Mouse (Mus musculus) kidney, embryonic 16.5 days (tissue): Measurements from ENCODE around the gene Ric3. TPM values are rescaled to one million over a fixed set of nuclear protein-coding genes. Genes with fewer than 3 reads are reported as not detected.

Experiments used
- ATAC-seq: fragments of 200-750 bp; cut with Nextera tagmentation; 2 replicates; pipeline ENCODE4 v1.8.0; 2017; ENCODE audit warnings: moderate TSS enrichment; ENCODE audit not compliant: low FRiP score, low TSS enrichment
- H3K27ac ChIP-seq: fragments of 300-500 bp; sonication (generic); 2 replicates; pipeline ENCODE4 v1.5.1; 2014; ENCODE audit warnings: low read length
- H3K27me3 ChIP-seq: fragments of 300-500 bp; sonication (generic); 2 replicates; pipeline ENCODE4 v1.6.1; 2014; ENCODE audit warnings: low read length, control low read depth, mixed read lengths; ENCODE audit not compliant: insufficient read depth
- H3K36me3 ChIP-seq: fragments of 300-500 bp; sonication (generic); 2 replicates; pipeline ENCODE4 v1.6.1; 2014; ENCODE audit warnings: low read length, control low read depth, mixed read lengths; ENCODE audit not compliant: insufficient read depth
- H3K4me1 ChIP-seq: fragments of 300-500 bp; sonication (generic); 2 replicates; pipeline ENCODE4 v1.6.1; 2014; ENCODE audit warnings: low read length, control low read depth, mixed read lengths; ENCODE audit not compliant: insufficient read depth
- H3K4me2 ChIP-seq: fragments of 300-500 bp; sonication (generic); replicated peaks from 2 replicates; pipeline ENCODE4 v1.6.1; 2014; ENCODE audit warnings: low read depth, low read length
- H3K4me3 ChIP-seq: fragments of 300-500 bp; sonication (generic); 2 replicates; pipeline ENCODE4 v1.5.1; 2014; ENCODE audit warnings: mild to moderate bottlenecking, low read length
- H3K9ac ChIP-seq: fragments of 300-500 bp; sonication (generic); replicated peaks from 2 replicates; pipeline ENCODE4 v1.6.1; 2014; ENCODE audit warnings: low read length
- H3K9me3 ChIP-seq: fragments of 300-500 bp; sonication (generic); 2 replicates; pipeline ENCODE4 v1.6.1; 2016; ENCODE audit warnings: low read length, control low read depth
- WGBS: fragments of 180-500 bp; shearing (Covaris S2); extraction: QIAGEN DNeasy Blood & Tissue Kit; methylation state at CpG from one replicate; pipeline ENCODE4 v1.1.7; 2014; 5-methylcytosine and 5-hydroxymethylcytosine counted together
- polyA plus RNA-seq: library from polyadenylated mRNA; unstranded; fragments of >200 nt; fragmentation: Nextera tagmentation; extraction: Ambion mirVana; gene quantifications from 2 replicates; pipeline ENCODE4 v1.2.1, GENCODE M21; 2015

Gene Ric3
- polyA plus RNA-seq, 1 experiment from 2014 or later, result 0.79 TPM

- Histone ChIP-seq H3K9me3 (no peaks in the 10 kb centered on the region), H3K27ac (no peak overlapping the region)
- WGBS, result under 1% methylated on average over 71 of the region's 82 CpGs
Measured at GRCm38 (mm10) chr7:109010720-109011595, 72.2 kb downstream of the Ric3 start.

DNA sequence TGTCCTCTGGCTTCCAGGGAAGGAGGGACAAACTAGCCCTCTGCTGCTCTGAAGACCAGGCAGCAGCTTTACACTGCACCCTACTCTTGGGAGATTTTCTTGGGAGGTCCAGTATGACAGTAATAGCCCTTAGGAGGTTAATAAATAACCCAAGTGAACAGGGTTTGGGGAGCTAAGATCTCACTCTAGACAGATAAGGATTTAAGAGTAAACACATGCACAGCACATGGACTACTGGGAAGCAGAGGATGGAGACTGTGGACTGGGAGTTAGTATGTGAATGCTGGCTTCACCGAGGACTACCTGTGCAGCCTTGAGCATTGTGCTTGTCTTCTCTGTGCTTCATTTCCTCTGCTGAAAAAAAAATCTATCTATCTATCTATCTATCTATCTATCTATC, 73.9 kb downstream of the Ric3 start:
- H3K4me2 ChIP-seq, result no peak overlapping the region
- no peaks in the 10 kb centered on the region; the same call in 1 of the 2 replicates for H3K4me1 ChIP-seq
- ATAC-seq, result no peak
- no peak overlapping the region for H3K9ac ChIP-seq
- no peaks in the 10 kb centered on the region for H3K36me3 ChIP-seq
- no peaks in the 10 kb centered on the region for H3K9me3 ChIP-seq
- H3K27me3 ChIP-seq, result peaks cover 44% of the 10 kb centered on the region
- WGBS, result 86% methylated on average over 1 of the region's 1 CpGs
- no peak overlapping the region for H3K4me3 ChIP-seq
- no peak overlapping the region for H3K27ac ChIP-seq

More at GRCm38 (mm10) chr7:109010720-109011595, 72.2 kb downstream of the Ric3 start:
- peaks cover 44% of the 10 kb centered on the region for H3K27me3 ChIP-seq
- peak overlapping the region; percentile 97 for H3K4me2 ChIP-seq
- ATAC-seq, result peak; percentile 81
- H3K36me3 ChIP-seq, result no peaks in the 10 kb centered on the region
- peak overlapping the region; percentile 65 for H3K9ac ChIP-seq
- H3K4me3 ChIP-seq, result peak overlapping the region; percentile 66
- H3K4me1 ChIP-seq, result no peaks in the 10 kb centered on the region; the same call in 1 of the 2 replicates

GRCm38 (mm10) chr7:109003653-109004052, 79.5 kb downstream of the Ric3 start:
- H3K4me1 ChIP-seq, result no peaks in the 10 kb centered on the region
- no peak overlapping the region for H3K27ac ChIP-seq
- peaks cover 1% of the 10 kb centered on the region; the same call in 1 of the 2 replicates for H3K27me3 ChIP-seq
- no peak for ATAC-seq
- H3K9me3 ChIP-seq, result no peaks in the 10 kb centered on the region
- no peaks in the 10 kb centered on the region for H3K36me3 ChIP-seq
- no peak overlapping the region for H3K4me2 ChIP-seq
- 41% methylated on average over 3 of the region's 3 CpGs for WGBS
- H3K9ac ChIP-seq, result no peak overlapping the region
- no peak overlapping the region for H3K4me3 ChIP-seq

GRCm38 (mm10) chr7:109001971-109002370, 81.2 kb downstream of the Ric3 start:
- Histone ChIP-seq H3K27ac (no peak overlapping the region), H3K36me3 (no peaks in the 10 kb centered on the region), H3K4me3 (no peak overlapping the region), H3K9ac (no peak overlapping the region), H3K27me3 (no peaks in the 10 kb centered on the region), H3K4me2 (no peak overlapping the region), H3K9me3 (no peaks in the 10 kb centered on the region), H3K4me1 (no peaks in the 10 kb centered on the region)
- ATAC-seq, result no peak
- WGBS, result 76% methylated on average over 4 of the region's 4 CpGs

- Histone ChIP-seq H3K4me1 (no peaks in the 10 kb centered on the region), H3K9me3 (no peaks in the 10 kb centered on the region), H3K36me3 (no peaks in the 10 kb centered on the region), H3K4me3 (no peak overlapping the region), H3K27me3 (no peaks in the 10 kb centered on the region), H3K9ac (no peak overlapping the region), H3K4me2 (no peak overlapping the region), H3K27ac (no peak overlapping the region)
- ATAC-seq, result 0 out of 2 replicates have a peak, but pooled peaks have one; percentile 39
- WGBS, result 54% methylated on average over 4 of the region's 4 CpGs
Measured at GRCm38 (mm10) chr7:109000315-109000954, 82.7 kb downstream of the Ric3 start.

DNA sequence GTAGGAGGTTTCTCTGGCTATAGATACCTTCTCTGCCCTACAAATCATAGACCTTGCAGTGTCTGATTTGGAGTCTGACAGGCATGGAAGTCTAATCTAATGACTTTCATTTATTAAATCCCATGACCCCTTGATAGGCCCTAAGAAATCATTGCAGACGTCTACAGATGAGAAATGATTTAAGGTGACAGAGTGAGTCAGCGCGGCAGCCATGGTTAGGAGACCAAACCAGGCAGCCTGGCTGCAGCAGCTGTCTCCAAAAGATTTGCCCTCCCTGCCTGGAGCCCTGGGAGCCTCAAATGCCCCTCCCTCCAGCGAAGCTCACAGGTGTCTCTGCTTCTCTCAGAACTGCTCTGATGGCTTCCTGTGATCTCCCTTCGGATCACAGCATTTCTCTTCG, 87.0 kb downstream of the Ric3 start:
- Histone ChIP-seq H3K27ac (no peak overlapping the region), H3K4me1 (no peaks in the 10 kb centered on the region), H3K36me3 (no peaks in the 10 kb centered on the region), H3K9me3 (no peaks in the 10 kb centered on the region), H3K4me3 (no peak overlapping the region), H3K9ac (no peak overlapping the region), H3K4me2 (no peak overlapping the region), H3K27me3 (no peaks in the 10 kb centered on the region)
- WGBS, result 59% methylated on average over 6 of the region's 6 CpGs
- ATAC-seq, result no peak

DNA sequence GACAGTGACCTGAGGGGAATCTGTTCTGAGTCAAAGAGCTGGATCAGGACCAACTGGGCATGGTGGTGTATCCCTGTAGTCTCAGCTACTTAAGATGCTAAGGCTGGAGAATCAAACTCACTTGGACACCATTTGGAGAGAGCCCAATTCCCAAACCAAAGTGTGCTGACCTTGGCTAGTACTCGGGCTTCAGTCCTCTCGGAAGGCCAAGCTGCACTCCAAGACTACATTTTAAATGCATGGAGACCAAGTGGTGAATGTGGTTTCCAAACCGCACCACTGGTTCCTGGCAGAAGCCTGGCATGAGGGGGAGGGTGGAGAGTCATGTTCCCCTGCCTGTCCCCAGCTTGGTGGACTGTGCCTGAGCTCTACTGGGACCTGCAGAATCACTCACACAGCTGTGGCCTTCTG, 89.2 kb downstream of the Ric3 start:
- no peak overlapping the region for H3K4me3 ChIP-seq
- H3K9ac ChIP-seq, result no peak overlapping the region
- 94% methylated on average over 3 of the region's 3 CpGs for WGBS
- ATAC-seq, result no peak
- H3K27me3 ChIP-seq, result no peaks in the 10 kb centered on the region
- no peaks in the 10 kb centered on the region for H3K36me3 ChIP-seq
- no peak overlapping the region for H3K27ac ChIP-seq
- no peak overlapping the region for H3K4me2 ChIP-seq
- no peaks in the 10 kb centered on the region for H3K9me3 ChIP-seq
- no peaks in the 10 kb centered on the region for H3K4me1 ChIP-seq

DNA sequence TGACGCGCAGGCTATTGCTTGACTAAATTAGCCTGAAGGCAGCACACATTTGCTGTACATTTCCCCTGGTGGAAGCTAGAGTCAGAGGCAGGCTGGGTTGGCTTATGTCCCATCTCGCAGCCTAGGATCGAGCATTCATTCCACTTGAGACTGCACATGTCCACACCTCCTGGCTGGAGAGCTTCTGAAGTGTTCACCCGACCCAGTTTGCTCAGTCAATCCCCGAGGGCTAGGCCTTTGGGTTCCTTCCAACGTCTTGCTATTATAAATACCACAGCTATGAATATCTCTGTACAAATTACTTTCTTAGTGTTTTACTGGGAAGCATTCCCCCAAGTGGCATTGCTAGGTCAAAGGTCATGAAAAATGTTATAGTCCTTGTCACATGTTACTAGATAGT, 89.9 kb downstream of the Ric3 start:
- no peak overlapping the region for H3K9ac ChIP-seq
- ATAC-seq, result no peak
- no peak overlapping the region for H3K27ac ChIP-seq
- H3K9me3 ChIP-seq, result no peaks in the 10 kb centered on the region
- H3K4me3 ChIP-seq, result no peak overlapping the region
- WGBS, result 74% methylated on average over 7 of the region's 7 CpGs
- no peaks in the 10 kb centered on the region for H3K4me1 ChIP-seq
- no peaks in the 10 kb centered on the region for H3K36me3 ChIP-seq
- no peaks in the 10 kb centered on the region for H3K27me3 ChIP-seq
- no peak overlapping the region for H3K4me2 ChIP-seq

DNA sequence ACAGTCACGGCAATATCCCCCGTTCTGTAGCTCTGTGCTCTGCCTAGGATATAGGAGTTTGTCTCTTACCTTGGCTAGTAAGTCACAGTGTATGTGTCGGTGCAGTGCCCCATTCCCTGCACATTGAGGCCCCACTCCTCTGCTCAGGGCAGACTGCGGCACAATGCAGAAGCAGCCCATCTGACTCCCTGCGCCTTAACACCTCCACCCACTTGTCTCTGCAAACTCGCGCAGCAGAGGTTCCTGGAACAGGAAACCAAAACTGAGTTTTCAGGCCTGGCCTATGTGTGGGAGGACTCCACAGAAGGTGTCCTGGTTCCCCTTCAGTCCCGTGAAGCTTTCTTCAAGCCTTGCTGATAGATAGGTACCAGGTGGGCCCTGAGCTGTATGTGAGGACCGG, 91.9 kb downstream of the Ric3 start:
- no peak for ATAC-seq
- Histone ChIP-seq H3K36me3 (no peaks in the 10 kb centered on the region), H3K27ac (no peak overlapping the region), H3K4me1 (no peaks in the 10 kb centered on the region), H3K27me3 (no peaks in the 10 kb centered on the region), H3K4me3 (no peak overlapping the region), H3K9ac (no peak overlapping the region), H3K9me3 (no peaks in the 10 kb centered on the region), H3K4me2 (no peak overlapping the region)
- 74% methylated on average over 9 of the region's 9 CpGs for WGBS
